Mouse (Mus musculus): Measurements from ENCODE around the gene Avpr1a. TPM values are rescaled to one million over a fixed set of nuclear protein-coding genes. Genes with fewer than 3 reads are reported as not detected.

Avpr1a gene
- polyA plus RNA-seq, 1 experiment from 2014 or later, result 2.4 TPM

DNA sequence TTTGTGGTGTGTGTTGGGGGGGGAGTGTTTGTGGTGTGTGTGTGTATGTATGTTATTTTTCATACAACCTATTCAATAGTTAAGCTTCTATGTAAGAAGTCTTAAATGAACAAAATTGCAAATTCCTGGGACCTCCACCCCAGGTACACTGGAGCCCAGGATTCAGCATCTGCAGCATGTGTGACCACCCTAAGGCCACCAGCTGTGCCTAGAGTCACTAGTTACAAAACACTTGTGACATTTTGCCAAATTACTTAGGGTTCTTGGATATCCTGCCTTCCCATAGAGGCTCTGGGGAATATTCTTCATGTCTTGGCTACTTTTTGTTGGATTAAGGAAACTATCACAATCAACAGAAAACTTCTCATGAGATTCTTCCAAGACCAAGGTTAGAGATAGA, 1.6 kb downstream of the Avpr1a start:
- no peak overlapping the region for H3K27ac ChIP-seq (ENCODE audit: low read depth, low read length)
- ATAC-seq (ENCODE audit: low FRiP score, low TSS enrichment), result no peak
- peaks cover 33% of the 10 kb centered on the region for H3K27me3 ChIP-seq (ENCODE audit: control insufficient read depth, insufficient read depth, low read length)
- H3K9me3 ChIP-seq (ENCODE audit: control insufficient read depth, low read length), result no peaks in the 10 kb centered on the region
- no peak overlapping the region for H3K4me2 ChIP-seq (replicated peaks; ENCODE audit: low read depth, low read length)
- no peak overlapping the region for H3K9ac ChIP-seq (ENCODE audit: low read depth, low read length)
- peaks cover 12% of the 10 kb centered on the region; the same call in 1 of the 2 replicates for H3K4me1 ChIP-seq (ENCODE audit: control insufficient read depth, insufficient read depth, low read length)
- peak overlapping the region; percentile 47; the same call in 1 of the 2 replicates for H3K4me3 ChIP-seq (ENCODE audit: low read length)
- no peaks in the 10 kb centered on the region for H3K36me3 ChIP-seq (ENCODE audit: control insufficient read depth, insufficient read depth, low read length)

DNA sequence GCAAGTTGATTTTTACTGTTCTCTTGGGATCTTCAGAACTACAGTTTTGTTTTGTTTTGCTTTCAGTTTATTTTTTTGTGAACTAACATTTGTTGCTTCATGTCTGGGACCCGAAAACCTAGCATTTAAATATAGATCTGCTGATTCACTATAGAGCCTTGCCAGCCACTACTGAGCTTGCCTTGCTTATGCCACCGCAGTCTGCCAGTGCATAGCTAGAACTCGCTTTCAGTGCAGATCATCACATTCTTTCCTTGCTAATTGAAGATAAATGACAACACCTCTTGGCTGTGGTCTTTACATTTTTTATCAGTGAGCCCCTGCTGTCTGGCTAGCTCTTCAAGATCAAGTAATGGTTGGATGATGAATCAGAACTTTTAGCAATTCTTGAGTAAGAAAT, 5.2 kb downstream of the Avpr1a start:
- H3K4me1 ChIP-seq (ENCODE audit: control insufficient read depth, insufficient read depth, low read length), result peaks cover 5% of the 10 kb centered on the region; the same call in 1 of the 2 replicates
- no peak overlapping the region for H3K4me2 ChIP-seq (replicated peaks; ENCODE audit: low read depth, low read length)
- H3K36me3 ChIP-seq (ENCODE audit: control insufficient read depth, insufficient read depth, low read length), result no peaks in the 10 kb centered on the region
- no peak overlapping the region for H3K4me3 ChIP-seq (ENCODE audit: low read length)
- ATAC-seq (ENCODE audit: low FRiP score, low TSS enrichment), result no peak
- 77% methylated on average over 3 of the region's 3 CpGs for WGBS
- H3K27ac ChIP-seq (ENCODE audit: low read depth, low read length), result no peak overlapping the region
- peaks cover 23% of the 10 kb centered on the region for H3K27me3 ChIP-seq (ENCODE audit: control insufficient read depth, insufficient read depth, low read length)
- H3K9ac ChIP-seq (ENCODE audit: low read depth, low read length), result no peak overlapping the region
- no peaks in the 10 kb centered on the region for H3K9me3 ChIP-seq (ENCODE audit: control insufficient read depth, low read length)

DNA sequence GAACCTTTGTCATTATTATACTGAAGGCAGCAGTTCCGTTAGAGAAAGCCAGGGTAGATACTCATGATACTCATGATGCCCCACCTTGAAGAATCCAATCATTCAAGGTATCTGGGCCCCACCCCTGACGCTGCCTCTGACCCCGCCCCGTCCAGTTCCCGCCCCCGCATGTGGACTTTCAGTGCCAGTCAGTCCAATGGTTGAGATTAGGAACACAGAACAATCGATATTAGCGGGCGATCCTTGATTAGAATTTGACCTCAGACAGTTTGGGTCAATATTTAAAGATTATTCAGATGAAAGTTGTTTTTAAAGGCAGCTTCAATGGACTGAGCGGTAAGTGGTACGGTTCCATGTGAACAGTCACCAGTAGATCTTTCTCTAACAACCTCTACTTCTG, 7.5 kb downstream of the Avpr1a start:
- Histone ChIP-seq H3K27me3 (ENCODE audit: control insufficient read depth, insufficient read depth, low read length) (peaks cover 4% of the 10 kb centered on the region; the same call in 1 of the 2 replicates), H3K4me1 (ENCODE audit: control insufficient read depth, insufficient read depth, low read length) (no peaks in the 10 kb centered on the region), H3K36me3 (ENCODE audit: control insufficient read depth, insufficient read depth, low read length) (no peaks in the 10 kb centered on the region), H3K9me3 (ENCODE audit: control insufficient read depth, low read length) (no peaks in the 10 kb centered on the region), H3K4me3 (ENCODE audit: low read length) (no peak overlapping the region), H3K4me2 (replicated peaks; ENCODE audit: low read depth, low read length) (no peak overlapping the region), H3K9ac (ENCODE audit: low read depth, low read length) (no peak overlapping the region), H3K27ac (ENCODE audit: low read depth, low read length) (no peak overlapping the region)
- 91% methylated on average over 11 of the region's 11 CpGs for WGBS
- ATAC-seq (ENCODE audit: low FRiP score, low TSS enrichment), result no peak

DNA sequence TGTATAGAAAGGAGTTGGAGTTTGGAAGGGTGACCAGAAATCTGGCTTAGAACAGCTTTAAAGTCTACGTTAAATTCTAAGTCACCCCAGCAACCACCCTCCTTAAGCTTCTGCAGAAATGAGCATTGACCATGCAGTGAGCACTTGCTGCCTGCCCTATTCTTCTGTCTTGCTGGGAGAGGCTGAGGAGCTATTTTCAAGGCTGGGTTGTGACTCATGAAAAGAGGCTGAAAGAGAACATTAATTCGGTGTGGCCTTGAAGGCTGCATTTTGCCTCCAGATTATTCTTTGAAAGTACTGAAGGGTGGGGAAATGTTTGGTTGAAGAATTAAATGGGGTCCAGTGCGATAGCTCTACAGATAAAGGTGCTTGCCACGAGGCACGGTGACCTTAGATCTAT, 28.5 kb downstream of the Avpr1a start:
- 91% methylated on average over 5 of the region's 5 CpGs for WGBS
- H3K27ac ChIP-seq (ENCODE audit: low read depth, low read length), result no peak overlapping the region
- no peaks in the 10 kb centered on the region for H3K36me3 ChIP-seq (ENCODE audit: control insufficient read depth, insufficient read depth, low read length)
- no peak overlapping the region for H3K4me3 ChIP-seq (ENCODE audit: low read length)
- H3K9me3 ChIP-seq (ENCODE audit: control insufficient read depth, low read length), result no peaks in the 10 kb centered on the region
- no peaks in the 10 kb centered on the region for H3K4me1 ChIP-seq (ENCODE audit: control insufficient read depth, insufficient read depth, low read length)
- no peaks in the 10 kb centered on the region for H3K27me3 ChIP-seq (ENCODE audit: control insufficient read depth, insufficient read depth, low read length)
- no peak for ATAC-seq (ENCODE audit: low FRiP score, low TSS enrichment)
- H3K9ac ChIP-seq (ENCODE audit: low read depth, low read length), result no peak overlapping the region
- H3K4me2 ChIP-seq (replicated peaks; ENCODE audit: low read depth, low read length), result no peak overlapping the region

DNA sequence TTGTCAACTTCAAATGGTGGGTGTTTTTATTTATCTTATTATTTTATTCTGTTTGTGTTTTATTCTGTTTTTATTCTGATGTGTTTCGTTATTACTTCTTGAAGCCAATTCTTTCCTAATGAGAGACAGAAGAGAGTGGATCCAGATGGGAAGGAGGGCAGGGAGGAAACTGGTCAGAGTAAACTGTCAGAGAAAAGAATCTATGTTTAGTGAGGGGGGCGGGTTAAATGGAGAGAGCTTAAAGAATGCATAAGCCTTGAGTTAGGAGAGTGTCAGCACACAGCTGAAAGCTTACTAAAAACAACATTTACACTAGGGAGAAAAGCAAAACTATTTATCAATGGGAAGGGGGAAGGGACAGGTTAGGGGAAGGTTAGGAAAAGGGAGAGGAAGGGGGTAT, 50.3 kb downstream of the Avpr1a start:
- H3K36me3 ChIP-seq (ENCODE audit: control insufficient read depth, insufficient read depth, low read length), result no peaks in the 10 kb centered on the region
- no peaks in the 10 kb centered on the region for H3K4me1 ChIP-seq (ENCODE audit: control insufficient read depth, insufficient read depth, low read length)
- H3K9ac ChIP-seq (ENCODE audit: low read depth, low read length), result no peak overlapping the region
- H3K4me2 ChIP-seq (replicated peaks; ENCODE audit: low read depth, low read length), result no peak overlapping the region
- 52% methylated on average over 2 of the region's 2 CpGs for WGBS
- H3K4me3 ChIP-seq (ENCODE audit: low read length), result no peak overlapping the region
- no peak for ATAC-seq (ENCODE audit: low FRiP score, low TSS enrichment)
- H3K27me3 ChIP-seq (ENCODE audit: control insufficient read depth, insufficient read depth, low read length), result no peaks in the 10 kb centered on the region
- H3K27ac ChIP-seq (ENCODE audit: low read depth, low read length), result no peak overlapping the region
- H3K9me3 ChIP-seq (ENCODE audit: control insufficient read depth, low read length), result no peaks in the 10 kb centered on the region

DNA sequence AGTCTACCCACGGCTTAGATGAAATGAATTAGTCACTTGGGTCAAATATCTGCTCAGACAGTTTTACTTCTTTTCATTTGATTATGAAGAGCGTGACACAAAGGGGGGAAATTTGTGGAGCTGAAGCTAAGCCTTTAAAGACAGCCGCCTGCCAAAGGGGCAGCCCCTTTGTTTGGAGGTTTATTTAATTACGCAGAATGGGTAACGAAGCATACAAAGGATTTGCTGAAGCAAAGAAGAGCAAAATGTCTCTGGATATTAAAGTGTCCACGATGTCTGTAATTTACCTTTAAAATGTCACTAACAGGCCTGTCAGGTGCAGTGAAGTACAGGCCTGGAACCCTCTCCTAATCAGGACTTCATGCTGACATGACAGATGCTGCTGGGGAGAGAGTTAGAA, 51.0 kb downstream of the Avpr1a start:
- Histone ChIP-seq H3K36me3 (ENCODE audit: control insufficient read depth, insufficient read depth, low read length) (no peaks in the 10 kb centered on the region), H3K4me1 (ENCODE audit: control insufficient read depth, insufficient read depth, low read length) (no peaks in the 10 kb centered on the region), H3K4me2 (replicated peaks; ENCODE audit: low read depth, low read length) (no peak overlapping the region), H3K4me3 (ENCODE audit: low read length) (no peak overlapping the region), H3K27me3 (ENCODE audit: control insufficient read depth, insufficient read depth, low read length) (no peaks in the 10 kb centered on the region), H3K9ac (ENCODE audit: low read depth, low read length) (no peak overlapping the region), H3K27ac (ENCODE audit: low read depth, low read length) (no peak overlapping the region), H3K9me3 (ENCODE audit: control insufficient read depth, low read length) (no peaks in the 10 kb centered on the region)
- no peak for ATAC-seq (ENCODE audit: low FRiP score, low TSS enrichment)
- 65% methylated on average over 6 of the region's 6 CpGs for WGBS

Other genes with a start within 250 kb of the Avpr1a start
- 17.3 and 22.2 TPM in 2 replicates for gene Ppm1h, start 230.3 kb downstream of the Avpr1a start, polyA plus RNA-seq (2014; fragmentation: Nextera tagmentation; extraction: Ambion mirVana)

Measured in kidney, embryonic 14.5 days (tissue).